Mouse (Mus musculus) liver, embryonic 14.5 days (tissue): ENCODE data around the gene Pdpk1.

Source experiments
- CTCF ChIP-seq: IDR thresholded peaks from 2 replicates; pipeline ENCODE4 v1.5.1; 2016; ENCODE audit warnings: antibody characterized with exemption, low read depth, control low read depth
- EP300 ChIP-seq: IDR thresholded peaks from 2 replicates; pipeline ENCODE4 v1.6.1; 2016; ENCODE audit warnings: antibody characterized with exemption, low read depth

DNA sequence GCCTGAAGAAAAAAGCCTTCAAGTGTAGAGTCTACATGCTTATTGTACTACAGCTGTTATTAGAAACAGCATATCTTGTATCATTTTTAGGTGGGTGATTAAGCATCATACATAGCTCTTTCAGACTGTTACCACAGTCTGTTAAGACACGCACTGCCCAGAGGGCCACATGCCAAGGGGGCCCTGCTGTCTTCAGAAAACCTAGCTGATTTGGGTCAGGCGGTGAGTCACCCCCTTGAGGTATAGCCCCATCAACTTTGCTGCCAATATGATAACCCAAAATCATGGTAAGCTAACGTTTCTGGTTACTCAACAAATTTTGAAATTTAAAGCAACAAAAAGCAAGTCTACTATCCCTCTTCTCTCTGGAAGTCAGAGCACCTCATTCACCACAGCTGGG is 31.3 kb downstream of the Pdpk1 start:
- TF ChIP-seq CTCF (no peak), EP300 (no peak)
